Mouse (Mus musculus): Measurements from ENCODE around the gene Rwdd2b. TPM values are rescaled to one million over a fixed set of nuclear protein-coding genes. Genes with fewer than 3 reads are reported as not detected.
A peak's percentile ranks its signal among the peaks of the same experiment; 100 is the strongest.

The Rwdd2b gene
- polyA plus RNA-seq, 1 experiment from 2014 or later = 14.6 TPM

GRCm38 (mm10) chr16:87393813-87394548, 46.4 kb downstream of the Rwdd2b start:
- WGBS = 54% methylated on average over 16 of the region's 16 CpGs
- no peak overlapping the region for H3K4me3 ChIP-seq
- no peaks in the 10 kb centered on the region for H3K27me3 ChIP-seq
- H3K9me3 ChIP-seq = no peaks in the 10 kb centered on the region
- no peaks in the 10 kb centered on the region for H3K4me1 ChIP-seq (replicated peaks)
- H3K27ac ChIP-seq (replicated peaks) = no peak overlapping the region
- no peak overlapping the region for H3K9ac ChIP-seq
- no peak overlapping the region for H3K4me2 ChIP-seq
- peaks cover 38% of the 10 kb centered on the region for H3K36me3 ChIP-seq
- ATAC-seq (ENCODE audit: low FRiP score, low read depth) = peak; percentile 85

- Histone ChIP-seq H3K4me2 (no peak overlapping the region), H3K36me3 (peaks cover 38% of the 10 kb centered on the region), H3K4me3 (no peak overlapping the region), H3K27me3 (no peaks in the 10 kb centered on the region), H3K9me3 (no peaks in the 10 kb centered on the region), H3K27ac (replicated peaks) (no peak overlapping the region), H3K4me1 (replicated peaks) (no peaks in the 10 kb centered on the region), H3K9ac (no peak overlapping the region)
- ATAC-seq (ENCODE audit: low FRiP score, low read depth) = no peak
- 99% methylated on average over 3 of the region's 3 CpGs for WGBS
Observed at GRCm38 (mm10) chr16:87387444-87387977, 52.9 kb downstream of the Rwdd2b start.

GRCm38 (mm10) chr16:87384366-87384765, 56.0 kb downstream of the Rwdd2b start:
- H3K9ac ChIP-seq = no peak overlapping the region
- H3K27me3 ChIP-seq = no peaks in the 10 kb centered on the region
- no peaks in the 10 kb centered on the region for H3K9me3 ChIP-seq
- H3K36me3 ChIP-seq = peaks cover 68% of the 10 kb centered on the region
- no peak overlapping the region for H3K4me3 ChIP-seq
- no peak for ATAC-seq (ENCODE audit: low FRiP score, low read depth)
- H3K4me2 ChIP-seq = no peak overlapping the region
- WGBS = 85% methylated on average over 2 of the region's 2 CpGs
- no peaks in the 10 kb centered on the region for H3K4me1 ChIP-seq (replicated peaks)
- H3K27ac ChIP-seq (replicated peaks) = no peak overlapping the region

Other genes starting within 250 kb of the Rwdd2b start
- 19.9 TPM in 2 replicates for gene N6amt1, start 86.4 kb downstream of the Rwdd2b start, polyA plus RNA-seq (2015; fragmentation: Nextera tagmentation; extraction: Ambion mirVana)
- 22.6 and 24.4 TPM in 2 replicates for gene Ltn1, start 8.0 kb downstream of the Rwdd2b start, polyA plus RNA-seq (2015; fragmentation: Nextera tagmentation; extraction: Ambion mirVana)
- 42.9 and 50.6 TPM in 2 replicates for gene Usp16, start 14.1 kb upstream of the Rwdd2b start, polyA plus RNA-seq (2015; fragmentation: Nextera tagmentation; extraction: Ambion mirVana)
- gene Cct8, start 55.3 kb upstream of the Rwdd2b start, polyA plus RNA-seq (2015; fragmentation: Nextera tagmentation; extraction: Ambion mirVana) = 375 and 387 TPM in 2 replicates
- not detected in 2 replicates for gene Map3k7cl, start 112.8 kb upstream of the Rwdd2b start, polyA plus RNA-seq (2015; fragmentation: Nextera tagmentation; extraction: Ambion mirVana)